Mouse (Mus musculus) right cerebral cortex, adult 2 months (tissue): Measurements from ENCODE around the gene Myh7.
A peak's percentile ranks its signal among the peaks of the same experiment; 100 is the strongest.
"Not testable (repeated sequence)": the region's sequence is repeated elsewhere in the genome, so short reads cannot be mapped to it uniquely, and the experiment has no call there.

ENCODE experiments used
- DNase-seq, 2 experiments: peaks; one replicate each; pipeline ENCODE4 v3.0.0; 2021 to 2022; ENCODE audit warnings: low spot score in 2 of 2

Myh7 gene

DNA sequence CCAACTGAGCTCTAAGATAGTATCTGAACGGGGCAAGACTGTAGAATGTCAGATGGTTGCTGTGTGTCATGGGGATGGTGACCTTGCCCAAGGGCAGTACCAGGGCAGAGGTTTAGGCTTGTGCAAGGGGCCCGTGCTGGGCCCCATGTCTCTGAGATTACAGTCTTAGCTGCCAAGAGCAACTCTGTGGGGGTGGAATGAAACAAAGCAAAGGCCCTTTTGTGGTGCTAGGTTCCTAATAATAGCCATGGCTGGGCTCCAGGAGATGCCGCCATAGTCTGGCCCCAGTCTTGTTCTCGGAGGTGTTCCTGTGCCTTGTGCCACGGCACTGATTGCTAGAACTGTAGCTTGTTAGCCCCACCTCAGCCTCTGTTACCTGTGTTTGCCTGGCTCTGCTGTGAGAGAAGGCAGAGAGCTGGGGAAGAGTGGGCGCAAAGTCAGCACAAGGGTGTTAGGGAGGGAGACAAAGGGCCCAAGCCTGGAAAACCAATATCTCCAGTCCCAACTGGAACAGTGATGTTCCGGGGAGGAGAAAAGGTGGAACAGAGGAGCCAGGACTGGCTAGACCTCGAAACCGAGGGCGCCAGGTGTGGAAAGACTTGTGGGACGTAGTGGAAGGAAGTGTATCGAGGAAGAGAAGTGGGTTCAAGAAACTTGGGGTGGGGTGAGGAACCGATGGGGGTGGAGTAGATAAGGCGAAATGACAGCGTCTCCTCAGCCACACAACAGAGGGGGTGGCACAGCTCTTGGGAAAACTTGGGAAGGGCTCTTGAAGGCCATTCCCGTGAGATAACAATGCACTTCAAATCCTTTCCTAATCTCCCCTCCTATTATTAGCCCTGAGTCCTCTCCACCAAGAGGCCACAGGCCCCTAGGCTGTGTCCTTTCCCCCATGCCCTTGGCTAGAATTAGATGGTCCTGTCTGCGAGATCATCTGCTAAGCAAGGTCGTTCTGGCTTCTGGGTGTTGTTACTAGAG lies 9.7 kb upstream of the Myh7 start:
- DNase-seq: peak in 1 of 2 experiments; percentile 31

GRCm38 (mm10) chr14:55002687-55003120 lies 8.3 kb upstream of the Myh7 start:
- DNase-seq: no peak

- DNase-seq: no peak
Observed at GRCm38 (mm10) chr14:55001938-55002686, 7.7 kb upstream of the Myh7 start.

DNA sequence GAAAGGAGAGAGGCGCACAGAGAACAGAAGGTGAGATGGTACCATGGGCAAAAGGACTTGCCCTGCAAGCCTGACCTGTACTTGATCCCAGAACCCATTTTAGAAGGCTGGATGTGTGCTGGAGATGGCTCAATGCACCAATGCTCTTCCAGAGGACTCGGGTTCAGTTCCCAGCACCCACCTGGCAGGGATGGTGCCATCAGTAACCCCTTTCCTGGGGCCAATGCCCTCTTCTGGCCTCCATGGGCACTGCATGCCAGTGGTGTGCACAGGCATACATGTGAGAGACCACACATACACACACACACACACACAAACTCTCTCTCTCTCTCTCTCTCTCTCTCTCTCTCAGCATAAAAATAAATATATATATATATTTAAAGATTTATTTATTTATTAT lies 7.0 kb upstream of the Myh7 start:
- DNase-seq: no peak

DNA sequence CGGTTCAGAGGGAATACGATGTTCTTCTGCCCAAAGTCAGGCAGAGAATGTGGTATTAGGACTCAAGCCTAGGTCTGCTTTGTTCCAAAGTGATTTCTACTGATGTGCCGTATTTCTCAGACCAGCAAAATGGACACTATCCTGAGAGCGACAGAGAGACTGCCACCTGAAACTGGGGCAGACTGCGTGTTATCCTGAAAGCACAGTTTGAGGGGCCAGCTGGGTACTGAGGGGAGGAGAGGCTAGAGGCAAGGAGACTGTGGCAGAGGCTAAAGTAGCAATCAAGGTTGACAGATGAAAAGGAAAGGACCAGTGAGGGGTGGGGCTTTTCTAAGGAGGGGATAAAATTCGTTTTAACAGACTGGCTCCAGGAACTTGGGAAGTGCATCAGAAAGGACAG lies 6.4 kb upstream of the Myh7 start:
- DNase-seq: no peak

GRCm38 (mm10) chr14:54999868-55000267 lies 5.4 kb upstream of the Myh7 start:
- not testable (repeated sequence) for DNase-seq

- DNase-seq: no peak
Observed at GRCm38 (mm10) chr14:54998680-54999079, 4.3 kb upstream of the Myh7 start.

- DNase-seq: no peak
Observed at GRCm38 (mm10) chr14:54997297-54997696, 2.9 kb upstream of the Myh7 start.

GRCm38 (mm10) chr14:54996793-54997192 lies 2.4 kb upstream of the Myh7 start:
- DNase-seq: no peak

- peak in 1 of 2 experiments; percentile 37 for DNase-seq
Observed at GRCm38 (mm10) chr14:54995457-54996138, 1.2 kb upstream of the Myh7 start.

- DNase-seq: no peak
Observed at GRCm38 (mm10) chr14:54994869-54995186, 402 bp upstream of the Myh7 start.

- no peak for DNase-seq
Observed at GRCm38 (mm10) chr14:54993636-54994035, 790 bp downstream of the Myh7 start.

DNA sequence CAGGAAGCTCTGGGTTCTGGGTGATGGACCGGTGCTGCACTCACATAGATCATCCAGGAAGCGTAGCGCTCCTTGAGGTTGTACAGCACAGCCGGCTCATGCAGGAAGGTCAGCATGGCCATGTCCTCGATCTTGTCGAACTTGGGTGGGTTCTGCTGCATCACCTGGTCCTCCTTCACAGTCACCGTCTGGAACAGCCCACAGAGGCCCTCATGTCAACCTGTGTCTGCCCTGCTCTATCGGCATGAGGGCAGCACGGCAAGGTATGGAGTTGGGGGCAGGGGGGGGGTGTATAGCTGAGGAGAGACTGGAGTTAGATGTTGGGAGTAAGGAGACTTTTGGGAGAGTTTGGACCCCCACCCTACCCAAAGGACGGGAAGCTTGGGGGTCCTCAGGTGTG lies 2.2 kb downstream of the Myh7 start:
- DNase-seq: no peak

DNA sequence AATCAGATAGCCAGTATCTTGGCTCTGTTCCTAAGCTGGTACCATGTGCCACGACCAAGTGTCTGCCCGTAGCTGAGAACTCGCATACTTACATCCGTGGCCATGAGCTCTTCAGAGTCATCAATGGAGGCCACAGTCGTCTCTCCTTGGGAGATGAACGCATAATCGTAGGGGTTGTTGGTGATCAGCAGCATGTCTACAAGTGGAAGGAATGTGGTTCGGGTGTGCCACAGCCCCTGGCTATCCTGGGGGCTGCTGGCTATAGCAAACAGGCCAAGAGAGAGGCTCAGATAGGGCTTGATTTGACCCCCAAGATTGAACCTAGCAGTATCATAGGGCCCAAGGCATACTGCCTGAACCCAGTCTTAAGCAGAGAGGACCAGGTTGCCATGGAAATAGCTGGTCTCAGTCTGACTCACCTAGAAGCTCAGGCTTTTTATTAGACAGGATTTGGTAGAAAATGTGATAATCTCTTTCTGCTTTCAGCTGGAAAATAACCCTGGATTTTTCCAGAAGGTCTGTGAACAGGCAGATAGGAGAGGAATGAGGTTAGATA lies 4.5 kb downstream of the Myh7 start:
- DNase-seq: peak in 1 of 2 experiments; percentile 20

DNA sequence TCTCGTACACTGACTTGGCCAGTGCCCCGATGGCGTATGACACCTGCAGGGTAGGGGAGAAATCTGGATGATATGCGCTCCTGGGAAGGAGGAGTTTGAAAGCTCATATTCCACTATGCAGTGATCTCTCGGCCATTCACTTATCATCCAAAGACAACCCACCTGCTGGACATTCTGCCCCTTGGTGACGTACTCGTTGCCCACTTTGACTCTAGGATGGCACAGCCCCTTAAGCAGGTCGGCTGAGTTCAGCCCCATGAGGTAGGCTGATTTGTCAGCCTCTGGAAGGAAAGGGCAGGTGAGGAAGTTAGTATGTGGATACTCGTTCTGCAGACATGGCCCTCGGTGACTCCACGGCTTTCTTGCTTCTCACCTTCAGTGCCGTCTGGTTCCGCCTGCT lies 5.5 kb downstream of the Myh7 start:
- no peak for DNase-seq

GRCm38 (mm10) chr14:54988350-54988874 lies 6.0 kb downstream of the Myh7 start:
- not testable (repeated sequence) for DNase-seq

DNA sequence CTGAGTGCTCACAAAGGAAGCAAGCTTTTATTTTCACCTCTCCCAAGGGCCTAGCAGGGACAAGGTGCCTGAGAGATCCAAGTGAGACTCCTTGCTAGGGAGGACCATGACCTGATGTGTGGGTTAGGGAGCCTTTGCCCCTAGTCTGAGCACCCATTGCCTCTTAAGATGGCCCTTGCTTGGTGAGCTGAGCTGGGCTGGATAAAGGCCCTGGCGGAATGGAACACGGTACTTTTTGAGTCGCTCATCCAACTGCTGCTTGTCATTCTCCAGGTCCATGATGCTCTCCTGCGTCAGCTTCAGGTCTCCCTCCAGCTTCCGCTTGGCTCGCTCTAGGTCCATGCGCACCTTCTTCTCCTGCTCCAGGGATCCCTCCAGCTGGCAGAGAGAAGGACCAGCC lies 12.5 kb downstream of the Myh7 start:
- DNase-seq: no peak

- no peak for DNase-seq
Observed at GRCm38 (mm10) chr14:54978664-54979063, 15.8 kb downstream of the Myh7 start.

DNA sequence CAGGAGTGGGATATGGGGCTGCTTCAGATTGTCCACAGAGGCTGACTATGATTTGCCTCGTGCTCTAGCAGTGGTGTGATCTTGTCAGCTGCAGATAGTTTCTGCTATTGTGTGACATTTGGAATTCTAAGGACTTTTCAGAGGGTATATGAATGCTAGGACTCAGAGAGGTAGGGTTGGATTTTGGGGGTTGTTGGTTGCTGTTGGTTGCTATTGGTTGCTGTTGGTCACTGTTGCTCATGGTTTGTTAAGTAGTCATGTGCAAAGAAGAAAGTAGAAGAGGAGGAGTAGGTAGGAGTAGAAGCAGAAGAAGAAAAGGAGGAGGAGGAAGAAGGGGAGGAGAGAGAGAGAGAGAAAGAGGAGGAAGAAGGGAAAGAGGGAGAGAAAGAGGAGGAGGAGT lies 17.8 kb downstream of the Myh7 start, which contains the start of gene Gm17428:
Gene Gm17428, plus strand, starts transcription at position 301 of the 400 bp plus-strand sequence.
- no peak for DNase-seq

DNA sequence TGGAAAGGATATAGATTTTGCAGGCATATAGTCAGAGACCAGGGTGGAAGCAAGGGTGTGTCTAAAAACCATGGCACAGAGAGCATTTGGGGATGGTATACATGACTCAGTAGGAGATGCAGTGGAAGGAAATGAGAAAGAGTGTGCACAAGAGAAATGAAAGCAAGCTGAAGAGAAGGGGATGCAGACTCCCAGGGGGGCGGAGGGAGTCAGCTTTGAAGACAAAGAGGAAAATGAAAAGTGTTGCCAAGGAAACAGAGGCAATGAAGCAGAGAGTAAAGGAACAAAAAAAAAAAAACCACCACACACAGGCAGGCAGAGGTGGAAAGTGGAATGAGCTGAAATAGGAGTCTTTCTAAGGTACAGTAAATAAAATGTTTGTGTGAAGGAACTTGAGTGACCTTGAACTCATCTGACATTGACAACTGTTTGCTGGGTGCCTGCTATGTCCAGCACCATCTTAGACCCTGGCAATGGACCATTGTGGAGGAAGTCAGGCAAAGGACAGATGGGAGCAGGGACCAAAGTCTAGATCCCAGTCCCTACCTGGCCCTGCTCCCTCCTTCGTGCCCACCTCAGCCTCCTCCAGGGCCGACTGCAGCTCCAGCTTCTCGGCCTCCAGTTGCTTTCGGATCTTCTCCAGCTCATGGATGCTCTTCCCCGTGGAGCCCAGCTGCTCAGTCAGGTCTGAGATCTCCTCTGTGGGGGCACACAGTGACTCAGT lies 20.2 kb downstream of the Myh7 start:
- DNase-seq: peak; percentile 28 to 43

- DNase-seq: not testable (repeated sequence)
Observed at GRCm38 (mm10) chr14:54972786-54973185, 21.6 kb downstream of the Myh7 start.
